Mouse (Mus musculus): ENCODE measurements around the gene Slc39a11. TPM values are rescaled to one million over a fixed set of nuclear protein-coding genes. Genes with fewer than 3 reads are reported as not detected.

The Slc39a11 gene
- total and polyA plus RNA-seq, 3 experiments: 43.2 to 54.4 (median 51.0) TPM

- no peak for TF ChIP-seq ZC3H11A (IDR thresholded peaks at IDR 0.05; ENCODE audit: low read depth, low read length)
- peak; percentile 88 for TF ChIP-seq IRF4 (IDR thresholded peaks at IDR 0.05; ENCODE audit: low read depth, low read length)
- TF ChIP-seq NRF1 (IDR thresholded peaks at IDR 0.05; ENCODE audit: low read depth, low read length): no peak
- no peak for TF ChIP-seq MAFK (IDR thresholded peaks at IDR 0.05; ENCODE audit: insufficient replicate concordance, low read length)
- no peak for TF ChIP-seq CHD1 (IDR thresholded peaks at IDR 0.05; ENCODE audit: low read depth, low read length)
- 0 out of 2 replicates have a peak, but pooled peaks have one; percentile 38 for TF ChIP-seq MYC (IDR thresholded peaks at IDR 0.05; ENCODE audit: low read depth, low read length)
- TF ChIP-seq CTCF (conservative IDR thresholded peaks at IDR 0.05 in 1 of 2, IDR thresholded peaks at IDR 0.05 in 1 of 2; ENCODE audit: low read depth in 2 of 2, low read length in 2 of 2): no peak
- peak; percentile 58 for TF ChIP-seq ETS1 (conservative IDR thresholded peaks at IDR 0.05; ENCODE audit: low read depth, low read length)
Observed at GRCm38 (mm10) chr11:113284951-113285741, 364.7 kb downstream of the Slc39a11 start (continued).

DNA sequence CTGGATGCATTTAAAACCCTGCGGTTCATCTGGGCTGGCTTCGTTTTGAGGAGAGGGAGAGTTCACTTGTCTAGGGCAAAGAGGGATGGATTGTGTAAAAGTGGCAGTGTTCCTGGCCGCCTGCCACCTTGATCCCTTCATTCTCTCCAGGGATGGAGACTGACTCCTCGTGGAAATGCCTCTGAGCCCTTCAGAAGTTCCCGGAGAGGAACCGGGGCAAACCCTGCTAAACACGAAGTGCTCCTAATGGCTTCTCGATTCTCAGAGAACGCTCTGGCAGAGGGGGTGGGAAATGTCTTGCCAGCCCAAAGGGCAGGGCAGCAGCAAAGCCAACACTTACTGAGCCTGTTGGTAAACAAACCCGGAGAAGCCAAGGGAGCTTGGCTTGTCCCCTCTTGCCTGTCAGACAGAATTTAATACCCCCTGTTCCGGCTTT is 366.5 kb downstream of the Slc39a11 start:
- no peak for TF ChIP-seq PAX5 (IDR thresholded peaks at IDR 0.05; ENCODE audit: low read length)
- TF ChIP-seq ZKSCAN1 (IDR thresholded peaks at IDR 0.05; ENCODE audit: borderline replicate concordance, low read depth, low read length): no peak
- dilution Hi-C loops (cut with MboI; ENCODE audit: extremely low pct_ligation_motif_present, extremely low pct_unique_long_range_greater_than_20kb, low sequenced_read_pairs): no loop called here

GRCm38 (mm10) chr11:113278238-113278637 is 371.6 kb downstream of the Slc39a11 start:
- no peaks in the 10 kb centered on the region for H3K27me3 ChIP-seq (replicated peaks)
- no peaks in the 10 kb centered on the region for H3K4me1 ChIP-seq (ENCODE audit: control insufficient read depth in 1 of 2, insufficient read depth in 2 of 2)
- no peak overlapping the region for H3K27ac ChIP-seq (ENCODE audit: insufficient read depth, low read depth)
- H3K79me2 ChIP-seq (replicated peaks; ENCODE audit: control insufficient read depth, extremely low read depth, insufficient read depth, poor library complexity, severe bottlenecking): no peaks in the 10 kb centered on the region
- dilution Hi-C loops (cut with MboI; ENCODE audit: extremely low pct_ligation_motif_present, extremely low pct_unique_long_range_greater_than_20kb, low sequenced_read_pairs) (no loop called here), in situ Hi-C loops (cut with MboI; ENCODE audit: low pct_ligation_motif_present, low pct_unique_long_range_greater_than_20kb, low sequenced_read_pairs) (loop anchor here (25.0 kb wide), 1 partner anchor 534 kb away; no protein-coding TSS in a partner anchor)
- no peak for DNase-seq (ENCODE audit: extremely low read depth)
- no peaks in the 10 kb centered on the region for H3K9me3 ChIP-seq (replicated peaks; ENCODE audit: low read length)
- no peak overlapping the region for H3K4me3 ChIP-seq (replicated peaks in 1 of 3; ENCODE audit: low read depth in 2 of 3, low read length in 2 of 3, poor library complexity in 1 of 3)
- no peak overlapping the region for H3K4me2 ChIP-seq (ENCODE audit: insufficient read depth, low read depth, poor library complexity, severe bottlenecking)
- H3K9ac ChIP-seq (ENCODE audit: insufficient read depth, low read depth): no peak overlapping the region
- H3K36me3 ChIP-seq (replicated peaks in 1 of 2; ENCODE audit: control insufficient read depth in 1 of 2, insufficient read depth in 1 of 2, low read length in 1 of 2): peaks cover 0 to 15% of the 10 kb centered on the region in 2 experiments
- no peak for TF ChIP-seq TCF12 (IDR thresholded peaks at IDR 0.05; ENCODE audit: low read depth, low read length)
- TF ChIP-seq HCFC1 (IDR thresholded peaks at IDR 0.05; ENCODE audit: low read depth, low read length): no peak
- TF ChIP-seq JUN (IDR thresholded peaks at IDR 0.05; ENCODE audit: insufficient read depth, low read depth, low read length): no peak
- no peak for TF ChIP-seq MXI1 (IDR thresholded peaks at IDR 0.05; ENCODE audit: low read depth, low read length)
- TF ChIP-seq ZMIZ1 (IDR thresholded peaks at IDR 0.05; ENCODE audit: low read depth, low read length): no peak
- TF ChIP-seq SIN3A (IDR thresholded peaks at IDR 0.05; ENCODE audit: low read length): no peak
- TF ChIP-seq MAFK (IDR thresholded peaks at IDR 0.05; ENCODE audit: insufficient replicate concordance, low read length): no peak
- no peak for TF ChIP-seq RCOR1 (conservative IDR thresholded peaks at IDR 0.05; ENCODE audit: low read depth, low read length)
- no peak for TF ChIP-seq ZNF384 (IDR thresholded peaks at IDR 0.05; ENCODE audit: low read depth, low read length)
- TF ChIP-seq POLR2AphosphoS2 (IDR thresholded peaks at IDR 0.05; ENCODE audit: low read depth, low read length): no peak
- TF ChIP-seq EP300 (IDR thresholded peaks at IDR 0.05; ENCODE audit: low read length): no peak

More for the DNA sequence above, 366.5 kb downstream of the Slc39a11 start:
- Histone ChIP-seq H3K27ac (ENCODE audit: insufficient read depth, low read depth) (no peak overlapping the region), H3K36me3 (replicated peaks in 1 of 2; ENCODE audit: control insufficient read depth in 1 of 2, insufficient read depth in 1 of 2, low read length in 1 of 2) (peaks cover 0 to 16% of the 10 kb centered on the region in 2 experiments), H3K9me3 (replicated peaks; ENCODE audit: low read length) (no peaks in the 10 kb centered on the region), H3K4me1 (ENCODE audit: control insufficient read depth in 1 of 2, insufficient read depth in 2 of 2) (peaks cover 3 to 27% of the 10 kb centered on the region in 2 experiments; a peak in 2 of 4 replicates), H3K27me3 (replicated peaks) (no peaks in the 10 kb centered on the region), H3K4me2 (ENCODE audit: insufficient read depth, low read depth, poor library complexity, severe bottlenecking) (no peak overlapping the region), H3K79me2 (replicated peaks; ENCODE audit: control insufficient read depth, extremely low read depth, insufficient read depth, poor library complexity, severe bottlenecking) (no peaks in the 10 kb centered on the region), H3K9ac (ENCODE audit: insufficient read depth, low read depth) (no peak overlapping the region), H3K4me3 (replicated peaks in 1 of 3; ENCODE audit: low read depth in 2 of 3, low read length in 2 of 3, poor library complexity in 1 of 3) (no peak overlapping the region)
- in situ Hi-C loops (cut with MboI; ENCODE audit: low pct_ligation_motif_present, low pct_unique_long_range_greater_than_20kb, low sequenced_read_pairs): loop anchor here (10.0 to 25.0 kb wide), 2 partner anchors 89 to 529 kb away; no protein-coding TSS in a partner anchor
- no peak for DNase-seq (ENCODE audit: extremely low read depth)

Measured in CH12.LX (cell line).